Mouse (Mus musculus) v-Abl transformed pro-B cells (cell line): ENCODE data around the gene Nosip.
"Not testable (repeated sequence)": the region's sequence is repeated elsewhere in the genome, so short reads cannot be mapped to it uniquely, and the experiment has no call there.

Experiments
- in situ Hi-C, 2 experiments: fragments of 400-800 bp; cut with MboI; formaldehyde crosslinking; loops; one replicate each; pipeline ENCODE4 v1.15.1; 2025; ENCODE audit not compliant: unreplicated experiment in 2 of 2

Nosip gene

GRCm38 (mm10) chr7:45102940-45103585, 40.8 kb downstream of the Nosip start:
- in situ Hi-C loops: no loop called here

GRCm38 (mm10) chr7:45103652-45104180, 41.5 kb downstream of the Nosip start, which contains the start of gene Fcgrt:
Fcgrt (minus strand) TSS chr7:45103851.
- in situ Hi-C loops: no loop called here

GRCm38 (mm10) chr7:45104941-45105340, 42.7 kb downstream of the Nosip start:
- in situ Hi-C loops: no loop called here

- in situ Hi-C loops: no loop called here
These were observed 43.3 kb downstream of the Nosip start for GRCm38 (mm10) chr7:45105491-45105890.

GRCm38 (mm10) chr7:45106441-45106840, 44.2 kb downstream of the Nosip start:
- in situ Hi-C loops: no loop called here

- in situ Hi-C loops: no loop called here
These were observed 44.9 kb downstream of the Nosip start for GRCm38 (mm10) chr7:45107052-45107645.

GRCm38 (mm10) chr7:45110089-45110488, 47.9 kb downstream of the Nosip start:
- in situ Hi-C loops: not testable (repeated sequence)

- in situ Hi-C loops: no loop called here
These were observed 49.7 kb downstream of the Nosip start for GRCm38 (mm10) chr7:45111940-45112339.

- in situ Hi-C loops: no loop called here
These were observed 50.3 kb downstream of the Nosip start for GRCm38 (mm10) chr7:45112529-45112928.

- in situ Hi-C loops: no loop called here
These were observed 51.2 kb downstream of the Nosip start for GRCm38 (mm10) chr7:45113476-45113875.

GRCm38 (mm10) chr7:45117566-45117965, 55.3 kb downstream of the Nosip start:
- in situ Hi-C loops: no loop called here

- in situ Hi-C loops: no loop called here
These were observed 56.1 kb downstream of the Nosip start for GRCm38 (mm10) chr7:45118336-45118735.

GRCm38 (mm10) chr7:45119780-45120709, 57.8 kb downstream of the Nosip start:
- in situ Hi-C loops: loop anchor here in 1 of 2 experiments (10.0 kb wide), 1 partner anchor 595 kb away; the partner anchor contains the start of genes Rpl18 and Sphk2

- in situ Hi-C loops: loop anchor here in 1 of 2 experiments (10.0 kb wide), 1 partner anchor 593 kb away; the partner anchor contains the start of genes Rpl18 and Sphk2
These were observed 59.2 kb downstream of the Nosip start for GRCm38 (mm10) chr7:45121404-45121803.

GRCm38 (mm10) chr7:45121966-45122365, 59.7 kb downstream of the Nosip start:
- in situ Hi-C loops: loop anchor here in 1 of 2 experiments (10.0 kb wide), 1 partner anchor 593 kb away; the partner anchor contains the start of genes Rpl18 and Sphk2

GRCm38 (mm10) chr7:45122561-45123185, 60.4 kb downstream of the Nosip start:
- in situ Hi-C loops: loop anchor here in 1 of 2 experiments (10.0 kb wide), 1 partner anchor 592 kb away; the partner anchor contains the start of genes Rpl18 and Sphk2

- in situ Hi-C loops: loop anchor here in 1 of 2 experiments (10.0 kb wide), 1 partner anchor 592 kb away; the partner anchor contains the start of genes Rpl18 and Sphk2
These were observed 60.9 kb downstream of the Nosip start for GRCm38 (mm10) chr7:45123186-45123570.

- in situ Hi-C loops: loop anchor here in 1 of 2 experiments (5.0 to 10.0 kb wide), 4 partner anchors 42 to 590 kb away; partner anchors contain the start of genes Prmt1, Rpl18 and Sphk2
These were observed 62.3 kb downstream of the Nosip start, which contains the start of gene Rps11 for GRCm38 (mm10) chr7:45124224-45125143. Rps11 (minus strand) TSS chr7:45124439.
